ENCODE assay signal across 8 mouse cellular contexts in the genomic region with DNA sequence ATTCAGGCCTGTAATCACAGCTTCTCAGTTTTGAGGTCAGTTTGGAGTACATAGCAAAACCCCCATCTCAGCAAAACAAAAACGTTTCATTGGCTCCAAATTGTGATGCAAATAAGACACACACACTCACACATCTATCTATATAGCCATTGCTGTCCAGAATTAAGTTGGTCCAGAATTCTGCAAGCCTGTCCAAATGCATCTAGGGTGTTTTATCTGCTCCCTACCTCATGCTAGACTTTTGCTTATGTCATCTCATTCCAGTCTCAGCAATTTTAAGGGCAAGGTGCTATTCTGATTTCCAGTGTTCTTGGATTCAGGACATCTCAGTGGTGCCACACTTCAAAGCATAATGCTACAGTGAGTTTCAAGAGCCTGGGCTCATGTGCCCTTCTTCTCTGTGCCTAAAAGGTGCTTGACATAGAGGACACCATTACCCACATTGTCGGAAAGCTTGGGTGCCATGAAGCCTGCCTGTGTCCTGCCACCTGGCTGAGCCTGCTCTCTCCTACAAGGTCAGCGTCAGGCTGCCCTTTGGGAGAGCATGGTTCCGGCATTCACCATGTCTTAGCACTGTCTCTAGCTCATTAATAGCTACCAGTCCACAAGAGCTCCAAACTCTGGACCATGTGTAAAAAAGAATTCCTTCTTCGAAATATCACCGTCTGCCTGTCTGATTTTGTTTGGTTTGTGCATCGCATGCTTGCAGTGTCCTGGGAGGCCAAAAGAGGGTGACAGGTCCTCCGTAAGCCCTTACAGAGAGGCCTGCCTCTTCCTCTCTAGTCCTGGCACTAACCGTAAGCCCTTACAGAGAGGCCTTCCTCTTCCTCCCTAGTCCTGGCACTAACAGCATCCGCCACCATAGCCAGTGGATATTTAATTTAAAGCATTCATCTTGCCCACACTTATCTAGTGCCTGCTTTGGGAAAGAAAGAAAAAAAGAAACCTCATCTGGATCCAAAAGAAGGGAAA. TPM values are rescaled to one million over a fixed set of nuclear protein-coding genes. Genes with fewer than 3 reads are reported as not detected.
DNase-seq lines count a peak whose midpoint lies in the region; ATAC-seq and TF ChIP-seq lines count a peak whose summit lies in the region.

No protein-coding gene starts in this region.

- H3K4me1 ChIP-seq in kidney, embryonic 14.5 days (ENCODE audit: control insufficient read depth, insufficient read depth, low read length), result peaks cover 43% of the 10 kb centered on the region
- H3K4me1 ChIP-seq in embryonic facial prominence, embryonic 11.5 days (ENCODE audit: control insufficient read depth, insufficient read depth, low read length), result no peaks in the 10 kb centered on the region; the same call in 1 of the 2 replicates
- H3K4me1 ChIP-seq in hindbrain, postnatal 0 days (ENCODE audit: insufficient read depth, low read length), result peaks cover 32% of the 10 kb centered on the region

- ATAC-seq in kidney, embryonic 14.5 days (ENCODE audit: low FRiP score, low TSS enrichment), result no peak
- ATAC-seq in embryonic facial prominence, embryonic 11.5 days (replicated peaks; ENCODE audit: insufficient number of reproducible peaks, low FRiP score, low TSS enrichment, low read depth), result no peak
- ATAC-seq in hindbrain, postnatal 0 days, result no peak
- peak; percentile 23; the same call in 1 of the 2 replicates for ATAC-seq in monocyte, adult 5-6 weeks (replicated peaks; ENCODE audit: insufficient number of reproducible peaks, low FRiP score, low TSS enrichment, poor library complexity, severe bottlenecking)

- TF ChIP-seq CTCF in hindbrain, postnatal 0 days (IDR thresholded peaks at IDR 0.05; ENCODE audit: low read depth), result no peak

- H3K9ac ChIP-seq in kidney, embryonic 14.5 days (ENCODE audit: low read depth, low read length), result peak overlapping the region; percentile 97; the same call in 1 of the 2 replicates
- no peak overlapping the region for H3K9ac ChIP-seq in embryonic facial prominence, embryonic 11.5 days (replicated peaks; ENCODE audit: low read length)
- H3K9ac ChIP-seq in hindbrain, postnatal 0 days (replicated peaks; ENCODE audit: low read length), result no peak overlapping the region

- H3K4me3 ChIP-seq in kidney, embryonic 14.5 days (ENCODE audit: low read length), result no peak overlapping the region; the same call in 1 of the 2 replicates
- no peak overlapping the region for H3K4me3 ChIP-seq in embryonic facial prominence, embryonic 11.5 days (ENCODE audit: low read depth, low read length)
- H3K4me3 ChIP-seq in hindbrain, postnatal 0 days (ENCODE audit: low read length), result no peak overlapping the region

- DNase-seq in kidney, adult 18-20 months, result no peak
- no peak for DNase-seq in embryonic facial prominence, embryonic 11.5 days (ENCODE audit: low spot score)
- no peak for DNase-seq in hindbrain, postnatal 0 days (ENCODE audit: low spot score)
- no peak for DNase-seq in left cerebral cortex, postnatal 25 days (ENCODE audit: low spot score in 2 of 2)
- no peak for DNase-seq in frontal cortex, postnatal 36 days (ENCODE audit: low spot score in 2 of 2)
- no peak for DNase-seq in cerebellum, adult 8-10 months

- H3K27me3 ChIP-seq in kidney, embryonic 14.5 days (ENCODE audit: control insufficient read depth, insufficient read depth, low read length), result no peaks in the 10 kb centered on the region
- no peaks in the 10 kb centered on the region for H3K27me3 ChIP-seq in embryonic facial prominence, embryonic 11.5 days (ENCODE audit: control insufficient read depth, insufficient read depth, low read length)
- no peaks in the 10 kb centered on the region for H3K27me3 ChIP-seq in hindbrain, postnatal 0 days (ENCODE audit: insufficient read depth, low read length)

- H3K27ac ChIP-seq in kidney, embryonic 14.5 days (ENCODE audit: low read depth, low read length), result peak overlapping the region; percentile 100; the same call in 1 of the 2 replicates
- peak overlapping the region; percentile 99; the same call in 1 of the 2 replicates for H3K27ac ChIP-seq in embryonic facial prominence, embryonic 11.5 days (replicated peaks; ENCODE audit: low read depth, low read length)
- peak overlapping the region; percentile 100 for H3K27ac ChIP-seq in hindbrain, postnatal 0 days

- peak overlapping the region; percentile 47 for H3K4me2 ChIP-seq in kidney, embryonic 14.5 days (replicated peaks; ENCODE audit: low read depth, low read length)
- H3K4me2 ChIP-seq in embryonic facial prominence, embryonic 11.5 days (ENCODE audit: low read depth, low read length), result 0 out of 2 replicates have a peak overlapping the region, but pooled peaks have one; percentile 1
- peak overlapping the region; percentile 85; the same call in 1 of the 2 replicates for H3K4me2 ChIP-seq in hindbrain, postnatal 0 days (ENCODE audit: low read depth, low read length)

- H3K36me3 ChIP-seq in kidney, embryonic 14.5 days (ENCODE audit: control insufficient read depth, insufficient read depth, low read length), result peaks cover 18% of the 10 kb centered on the region
- H3K36me3 ChIP-seq in embryonic facial prominence, embryonic 11.5 days (replicated peaks; ENCODE audit: control insufficient read depth, insufficient read depth, low read depth, low read length), result peaks cover 2% of the 10 kb centered on the region; the same call in 1 of the 2 replicates
- no peaks in the 10 kb centered on the region for H3K36me3 ChIP-seq in hindbrain, postnatal 0 days (ENCODE audit: insufficient read depth, low read length)

- H3K9me3 ChIP-seq in kidney, embryonic 14.5 days (ENCODE audit: control insufficient read depth, low read length), result no peaks in the 10 kb centered on the region
- no peaks in the 10 kb centered on the region for H3K9me3 ChIP-seq in embryonic facial prominence, embryonic 11.5 days (replicated peaks; ENCODE audit: control insufficient read depth, low read length)
- H3K9me3 ChIP-seq in hindbrain, postnatal 0 days (ENCODE audit: low read length), result no peaks in the 10 kb centered on the region

- 77% methylated on average over 10 of the region's 10 CpGs for WGBS in kidney, embryonic 14.5 days
- WGBS in embryonic facial prominence, embryonic 11.5 days, result 80% methylated on average over 10 of the region's 10 CpGs
- WGBS in hindbrain, postnatal 0 days, result 70% methylated on average over 10 of the region's 10 CpGs

- intact Hi-C loops in left cerebral cortex, postnatal 25 days (cut with DNase I), result no loop called here

RNA-seq across cellular contexts. Expression of a gene that starts 1.2 kb away (rescaled TPM):
- 174 and 209 TPM in 2 replicates for polyA plus RNA-seq in kidney, embryonic 14.5 days (2014; fragmentation: Nextera tagmentation; extraction: Ambion mirVana)
- 227 and 251 TPM in 2 replicates for polyA plus RNA-seq in embryonic facial prominence, embryonic 11.5 days (2014; fragmentation: Nextera tagmentation; extraction: Ambion mirVana)
- total RNA-seq in hindbrain, postnatal 0 days (2014; rRNA removed), result 54.9 and 55.0 TPM in 2 replicates
- polyA plus RNA-seq in hindbrain, postnatal 0 days (2015; fragmentation: Nextera tagmentation; extraction: Ambion mirVana), result 81.7 and 90.4 TPM in 2 replicates
- 342 to 380 TPM (median 364 TPM) in 3 replicates for total RNA-seq in monocyte, adult 5-6 weeks (2017)
- total RNA-seq in left cerebral cortex, postnatal 25 days (2021), result 10 to 100 TPM; 46.8 to 48.4 TPM

RNA-seq across cellular contexts. Expression of a gene that starts 19.3 kb away (rescaled TPM):
- polyA plus RNA-seq in kidney, embryonic 14.5 days (2014; fragmentation: Nextera tagmentation; extraction: Ambion mirVana), result 334 and 342 TPM in 2 replicates
- polyA plus RNA-seq in embryonic facial prominence, embryonic 11.5 days (2014; fragmentation: Nextera tagmentation; extraction: Ambion mirVana), result 421 and 489 TPM in 2 replicates
- 52.8 and 61.0 TPM in 2 replicates for total RNA-seq in hindbrain, postnatal 0 days (2014; rRNA removed)
- 147 and 155 TPM in 2 replicates for polyA plus RNA-seq in hindbrain, postnatal 0 days (2015; fragmentation: Nextera tagmentation; extraction: Ambion mirVana)
- total RNA-seq in monocyte, adult 5-6 weeks (2017), result 233 to 426 TPM (median 303 TPM) in 3 replicates
- total RNA-seq in left cerebral cortex, postnatal 25 days (2021), result 10 to 100 TPM; 74.3 to 80.1 TPM

RNA-seq across cellular contexts. Expression of a gene that starts 20.3 kb away (rescaled TPM):
- polyA plus RNA-seq in kidney, embryonic 14.5 days (2014; fragmentation: Nextera tagmentation; extraction: Ambion mirVana), result 0.10 and 0.45 TPM in 2 replicates
- 0.25 and 0.43 TPM in 2 replicates for polyA plus RNA-seq in embryonic facial prominence, embryonic 11.5 days (2014; fragmentation: Nextera tagmentation; extraction: Ambion mirVana)
- total RNA-seq in hindbrain, postnatal 0 days (2014; rRNA removed), result 0.04 and 0.58 TPM in 2 replicates
- 0.04 and 0.06 TPM in 2 replicates for polyA plus RNA-seq in hindbrain, postnatal 0 days (2015; fragmentation: Nextera tagmentation; extraction: Ambion mirVana)
- 12.0 to 23.7 TPM (median 19.9 TPM) in 3 replicates for total RNA-seq in monocyte, adult 5-6 weeks (2017)
- under 1 TPM in 1 of 2 experiments, not detected in 1; 0.14 TPM for total RNA-seq in left cerebral cortex, postnatal 25 days (2021)

RNA-seq across cellular contexts. Expression of a gene that starts 45.7 kb away (rescaled TPM):
- polyA plus RNA-seq in kidney, embryonic 14.5 days (2014; fragmentation: Nextera tagmentation; extraction: Ambion mirVana), result 57.6 and 69.2 TPM in 2 replicates
- polyA plus RNA-seq in embryonic facial prominence, embryonic 11.5 days (2014; fragmentation: Nextera tagmentation; extraction: Ambion mirVana), result 39.2 and 45.5 TPM in 2 replicates
- 42.5 and 43.6 TPM in 2 replicates for total RNA-seq in hindbrain, postnatal 0 days (2014; rRNA removed)
- 92.8 and 97.3 TPM in 2 replicates for polyA plus RNA-seq in hindbrain, postnatal 0 days (2015; fragmentation: Nextera tagmentation; extraction: Ambion mirVana)
- 180 to 259 TPM (median 226 TPM) in 3 replicates for total RNA-seq in monocyte, adult 5-6 weeks (2017)
- 10 to 100 TPM; 29.2 to 36.3 TPM for total RNA-seq in left cerebral cortex, postnatal 25 days (2021)

Comparison
In these comparisons a context has a peak if more than half of its experiments do, and no peak if none do; other contexts are left out.
1. H3K4me2 ChIP-seq: peak in every context shown above with its lines; median percentile 85 in hindbrain, postnatal 0 days; 47 in kidney, embryonic 14.5 days; 1 in embryonic facial prominence, embryonic 11.5 days.